Mouse (Mus musculus) lung, embryonic 14.5 days (tissue): ENCODE results near the gene Itih5. TPM values are rescaled to one million over a fixed set of nuclear protein-coding genes. Genes with fewer than 3 reads are reported as not detected.

Experiments
- ATAC-seq: fragments of 200-750 bp; cut with Nextera tagmentation; 2 replicates; pipeline ENCODE4 v1.8.0; 2017; ENCODE audit warnings: mild to moderate bottlenecking, moderate TSS enrichment, moderate library complexity; ENCODE audit not compliant: insufficient read depth
- DNase-seq: peaks from one replicate; pipeline ENCODE4 v3.0.0-alpha.2; 2015
- H3K27ac ChIP-seq: fragments of 300-500 bp; sonication (generic); 2 replicates; pipeline ENCODE4 v1.5.1; 2014; ENCODE audit warnings: low read depth, mild to moderate bottlenecking, moderate library complexity
- H3K27me3 ChIP-seq: fragments of 300-500 bp; sonication (generic); 2 replicates; pipeline ENCODE4 v1.6.1; 2014; ENCODE audit warnings: low read length, control low read depth; ENCODE audit not compliant: insufficient read depth
- H3K36me3 ChIP-seq: fragments of 300-500 bp; sonication (generic); 2 replicates; pipeline ENCODE4 v1.6.1; 2014; ENCODE audit warnings: control low read depth; ENCODE audit not compliant: insufficient read depth
- H3K4me1 ChIP-seq: fragments of 300-500 bp; sonication (generic); 2 replicates; pipeline ENCODE4 v1.6.1; 2014; ENCODE audit warnings: antibody characterized with exemption, control low read depth; ENCODE audit not compliant: insufficient read depth
- H3K4me2 ChIP-seq: fragments of 300-500 bp; sonication (generic); 2 replicates; pipeline ENCODE4 v1.6.1; 2014; ENCODE audit warnings: mild to moderate bottlenecking
- H3K4me3 ChIP-seq: fragments of 300-500 bp; sonication (generic); 2 replicates; pipeline ENCODE4 v1.5.1; 2014; ENCODE audit warnings: low read depth, low read length
- H3K9ac ChIP-seq: fragments of 300-500 bp; sonication (generic); 2 replicates; pipeline ENCODE4 v1.6.1; 2014
- H3K9me3 ChIP-seq: fragments of 300-500 bp; sonication (generic); 2 replicates; pipeline ENCODE4 v1.6.1; 2016; ENCODE audit warnings: low read depth, low read length, control low read depth
- CTCF ChIP-seq: IDR thresholded peaks from 2 replicates; pipeline ENCODE4 v1.5.1; 2016; ENCODE audit warnings: antibody characterized with exemption, low read depth
- WGBS: fragments of 180-500 bp; shearing (Covaris S2); extraction: QIAGEN DNeasy Blood & Tissue Kit; methylation state at CpG from one replicate; pipeline ENCODE4 v1.1.7; 2014; 5-methylcytosine and 5-hydroxymethylcytosine counted together
- polyA plus RNA-seq: library from polyadenylated mRNA; unstranded; fragments of >200 nt; fragmentation: Nextera tagmentation; extraction: Ambion mirVana; gene quantifications from 2 replicates; pipeline ENCODE4 v1.2.1, GENCODE M21; 2014

Itih5 gene
- polyA plus RNA-seq, 1 experiment from 2014 or later, result 4.1 TPM

DNA sequence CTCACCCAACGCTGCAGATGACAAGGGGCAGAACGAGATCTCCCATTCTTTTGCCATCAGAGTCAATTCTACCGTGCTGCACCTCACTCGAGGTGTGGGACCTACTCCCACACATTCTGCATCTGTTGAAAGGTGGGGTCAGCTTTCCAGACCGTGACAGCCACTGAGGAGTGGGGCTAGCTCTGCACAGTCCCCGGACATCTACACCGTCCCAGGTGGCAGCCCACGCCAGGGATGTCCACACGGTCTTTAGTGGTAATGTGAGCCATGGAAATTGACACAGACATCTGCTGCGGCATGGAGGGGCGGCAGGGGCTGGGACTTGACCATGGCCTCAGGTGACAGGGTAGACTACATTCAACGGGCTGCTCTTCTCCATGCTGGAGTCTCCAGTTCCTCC lies 60.1 kb downstream of the Itih5 start:
- Histone ChIP-seq H3K9me3 (no peaks in the 10 kb centered on the region), H3K9ac (no peak overlapping the region), H3K27ac (no peak overlapping the region), H3K4me1 (no peaks in the 10 kb centered on the region), H3K4me3 (no peak overlapping the region), H3K4me2 (no peak overlapping the region), H3K27me3 (no peaks in the 10 kb centered on the region), H3K36me3 (no peaks in the 10 kb centered on the region)
- no peak for DNase-seq
- 81% methylated on average over 12 of the region's 12 CpGs for WGBS
- ATAC-seq, result no peak
- no peak for TF ChIP-seq CTCF

DNA sequence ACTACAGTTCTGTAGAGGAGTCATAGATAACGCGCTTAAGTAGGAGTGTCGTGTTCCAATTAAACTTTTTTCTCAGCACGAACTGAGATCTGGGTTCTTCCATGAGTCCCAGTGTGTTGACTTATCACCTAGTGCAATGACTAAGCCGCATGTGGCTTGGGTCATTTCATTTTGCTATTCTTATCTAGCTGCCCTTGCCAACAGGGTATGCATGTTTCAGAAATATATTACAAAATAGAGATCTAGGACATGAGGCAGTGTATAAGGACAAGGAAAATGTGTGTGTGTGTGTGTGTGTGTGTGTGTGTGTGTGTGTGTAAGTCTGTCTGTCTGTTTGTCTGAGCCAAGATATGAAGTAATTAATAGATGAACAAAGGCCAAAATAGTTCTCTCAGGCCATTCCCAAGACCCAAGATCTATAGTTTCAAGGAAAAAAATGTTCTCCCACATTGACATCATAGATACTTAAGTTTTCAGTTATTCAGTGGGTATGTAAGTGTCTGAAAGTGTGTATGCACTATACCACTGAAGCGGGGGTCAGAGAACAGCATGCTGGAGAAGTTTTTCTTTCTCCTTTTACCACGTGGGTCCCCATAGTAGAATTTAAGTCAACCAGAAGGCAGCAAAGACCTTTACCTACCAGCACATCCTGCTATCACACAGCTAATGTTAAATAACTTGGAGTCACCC lies 62.6 kb downstream of the Itih5 start:
- H3K4me2 ChIP-seq, result no peak overlapping the region
- H3K9me3 ChIP-seq, result no peaks in the 10 kb centered on the region
- no peak overlapping the region for H3K27ac ChIP-seq
- no peak for TF ChIP-seq CTCF
- DNase-seq, result no peak
- peak; percentile 39; the same call in 1 of the 2 replicates for ATAC-seq
- H3K4me1 ChIP-seq, result no peaks in the 10 kb centered on the region
- no peak overlapping the region for H3K9ac ChIP-seq
- H3K36me3 ChIP-seq, result no peaks in the 10 kb centered on the region
- WGBS, result 67% methylated on average over 7 of the region's 7 CpGs
- H3K27me3 ChIP-seq, result no peaks in the 10 kb centered on the region
- no peak overlapping the region for H3K4me3 ChIP-seq

DNA sequence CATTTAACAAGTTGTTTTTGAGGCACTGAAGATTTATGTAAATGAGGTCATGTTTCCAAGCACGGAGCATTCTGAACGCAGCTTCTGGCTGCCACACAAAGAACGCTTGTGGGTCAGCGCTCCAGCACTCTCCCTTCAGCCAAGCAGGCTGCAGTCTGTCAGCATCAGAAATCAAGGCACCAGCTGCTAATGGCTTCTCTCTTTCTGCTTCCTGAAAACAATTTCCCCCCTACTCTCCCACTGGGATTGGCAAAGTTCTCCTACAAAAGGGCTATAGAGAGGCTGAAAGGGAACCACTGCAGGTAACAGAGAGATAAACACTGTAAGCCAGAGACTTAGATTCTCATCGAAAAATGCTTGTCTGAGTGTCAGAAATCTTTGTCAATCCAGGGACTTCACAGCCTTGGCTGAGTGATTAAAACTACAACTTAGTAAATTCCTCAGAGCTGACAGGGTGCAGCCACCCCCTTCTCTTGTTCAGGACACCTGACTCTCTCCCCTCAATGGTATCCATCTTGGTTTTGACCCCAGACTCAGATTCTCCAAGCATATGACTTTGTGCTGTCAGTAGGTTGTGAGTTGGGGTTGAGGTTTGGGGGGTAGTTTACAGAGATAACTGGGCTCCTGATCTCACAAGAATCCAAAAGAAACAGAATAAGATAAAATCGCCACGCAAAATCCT lies 63.3 kb downstream of the Itih5 start:
- TF ChIP-seq CTCF, result no peak
- Histone ChIP-seq H3K9ac (no peak overlapping the region), H3K4me2 (no peak overlapping the region), H3K27me3 (no peaks in the 10 kb centered on the region), H3K27ac (peak overlapping the region; percentile 33; the same call in 1 of the 2 replicates), H3K4me1 (no peaks in the 10 kb centered on the region), H3K36me3 (no peaks in the 10 kb centered on the region), H3K9me3 (no peaks in the 10 kb centered on the region), H3K4me3 (no peak overlapping the region)
- 44% methylated on average over 7 of the region's 7 CpGs for WGBS
- peak; percentile 82 for ATAC-seq
- peak; percentile 78 for DNase-seq

DNA sequence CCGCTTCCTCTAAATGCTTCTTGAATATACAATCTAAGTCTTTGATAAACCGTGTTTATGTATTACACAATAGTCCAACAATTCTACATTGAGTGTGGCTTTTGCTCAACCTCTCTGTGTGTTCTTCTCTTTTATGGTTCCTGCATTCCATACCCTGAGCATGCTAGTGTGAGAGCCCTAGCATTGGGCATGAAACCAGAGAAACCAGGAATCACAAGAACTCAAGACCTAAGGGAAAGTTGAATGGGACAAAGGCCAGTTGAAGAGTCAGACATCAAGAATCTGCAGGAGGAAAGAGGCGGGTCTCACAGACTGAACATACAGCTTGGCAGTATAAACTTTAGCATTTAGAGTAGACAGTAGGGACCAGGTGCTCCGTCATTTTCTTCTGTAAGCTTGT lies 68.5 kb downstream of the Itih5 start:
- Histone ChIP-seq H3K9ac (no peak overlapping the region), H3K27ac (no peak overlapping the region), H3K4me2 (no peak overlapping the region), H3K9me3 (no peaks in the 10 kb centered on the region), H3K27me3 (no peaks in the 10 kb centered on the region), H3K4me3 (no peak overlapping the region), H3K36me3 (no peaks in the 10 kb centered on the region), H3K4me1 (no peaks in the 10 kb centered on the region)
- no peak for TF ChIP-seq CTCF
- no peak for ATAC-seq
- DNase-seq, result no peak
- 56% methylated on average over 4 of the region's 4 CpGs for WGBS

DNA sequence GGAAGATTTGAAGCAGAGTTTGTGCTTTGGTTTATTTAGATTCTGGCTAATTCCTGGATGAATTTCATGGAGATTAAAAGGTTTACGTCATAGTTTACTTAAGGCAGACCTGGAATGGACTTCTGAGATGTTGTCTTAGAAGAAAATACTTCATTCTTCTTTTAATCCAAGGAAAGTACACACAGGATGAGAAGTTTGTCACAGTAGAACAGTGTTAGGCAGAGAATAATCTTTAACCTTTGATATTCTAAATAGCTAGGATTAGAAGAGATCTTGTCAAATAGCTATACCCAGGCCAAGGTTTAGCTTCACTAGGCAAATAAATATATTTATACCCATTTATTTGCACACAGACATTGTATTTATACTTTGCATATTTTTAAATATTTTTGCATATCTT lies 73.5 kb downstream of the Itih5 start:
- ATAC-seq (no peak), DNase-seq (no peak)
- Histone ChIP-seq H3K27me3 (no peaks in the 10 kb centered on the region), H3K4me2 (no peak overlapping the region), H3K27ac (no peak overlapping the region), H3K4me3 (no peak overlapping the region), H3K36me3 (no peaks in the 10 kb centered on the region), H3K9ac (no peak overlapping the region), H3K9me3 (no peaks in the 10 kb centered on the region), H3K4me1 (no peaks in the 10 kb centered on the region)
- TF ChIP-seq CTCF, result no peak
- WGBS, result 77% methylated on average over 1 of the region's 1 CpGs

DNA sequence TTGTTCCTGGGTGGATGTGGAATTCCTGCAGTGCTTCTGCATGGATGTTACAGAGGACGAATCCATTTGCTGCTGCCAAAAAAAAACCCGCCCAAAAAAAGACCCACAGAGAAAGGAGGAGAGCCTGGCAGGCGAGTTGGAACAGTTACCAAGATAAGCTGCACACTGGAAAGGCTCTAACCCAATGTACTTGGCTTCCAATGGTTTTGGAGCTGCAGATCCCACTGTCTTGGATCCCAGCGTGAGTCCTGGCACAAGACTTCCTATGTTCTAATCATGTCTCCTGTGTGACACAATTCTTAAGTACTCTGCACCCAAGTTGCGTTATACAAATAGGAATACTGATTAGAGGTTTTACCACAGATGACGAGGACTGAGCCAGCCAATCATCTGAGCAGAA lies 78.6 kb downstream of the Itih5 start:
- no peaks in the 10 kb centered on the region for H3K36me3 ChIP-seq
- H3K9me3 ChIP-seq, result no peaks in the 10 kb centered on the region
- no peak overlapping the region for H3K27ac ChIP-seq
- no peak for TF ChIP-seq CTCF
- no peaks in the 10 kb centered on the region for H3K4me1 ChIP-seq
- WGBS, result 69% methylated on average over 6 of the region's 6 CpGs
- DNase-seq (no peak), ATAC-seq (no peak)
- no peaks in the 10 kb centered on the region for H3K27me3 ChIP-seq
- H3K4me3 ChIP-seq, result no peak overlapping the region
- no peak overlapping the region for H3K4me2 ChIP-seq
- no peak overlapping the region for H3K9ac ChIP-seq

DNA sequence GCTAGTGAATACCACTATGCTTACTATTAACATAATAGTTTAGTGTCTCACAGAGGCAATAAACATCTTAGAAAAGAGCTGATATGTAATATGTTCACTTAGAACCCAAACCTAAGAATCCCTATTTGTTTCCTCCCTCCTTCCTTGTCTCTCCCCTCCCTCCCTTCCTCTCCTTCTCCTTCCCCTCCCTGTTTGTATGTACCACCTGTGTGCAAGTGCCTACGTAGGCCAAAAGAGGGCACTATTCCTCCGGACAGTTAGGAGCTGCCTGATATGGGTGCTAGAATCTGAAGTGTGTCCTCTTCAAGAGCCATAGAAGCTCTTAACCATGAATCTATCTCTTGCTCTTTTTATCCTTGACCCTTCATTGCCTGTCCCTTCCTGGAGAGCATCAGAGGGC lies 83.2 kb downstream of the Itih5 start:
- ATAC-seq, result no peak
- 81% methylated on average over 2 of the region's 2 CpGs for WGBS
- no peak overlapping the region for H3K9ac ChIP-seq
- H3K36me3 ChIP-seq, result no peaks in the 10 kb centered on the region
- H3K27me3 ChIP-seq, result no peaks in the 10 kb centered on the region
- H3K4me1 ChIP-seq, result no peaks in the 10 kb centered on the region
- H3K9me3 ChIP-seq, result no peaks in the 10 kb centered on the region
- H3K4me2 ChIP-seq, result no peak overlapping the region
- no peak for DNase-seq
- H3K4me3 ChIP-seq, result no peak overlapping the region
- no peak overlapping the region for H3K27ac ChIP-seq
- TF ChIP-seq CTCF, result no peak
